Mouse (Mus musculus): Measurements from ENCODE around the gene Abca17. TPM values are rescaled to one million over a fixed set of nuclear protein-coding genes. Genes with fewer than 3 reads are reported as not detected.

Gene Abca17
- total RNA-seq (2022): 1 to 10 TPM in 2 of 4 experiments, under 1 TPM in 2; 0.82 to 1.4 (median 1.1) TPM

- DNase-seq (ENCODE audit: low spot score in 2 of 2): peak in 1 of 2 experiments; percentile 20
Observed at GRCm38 (mm10) chr17:24350926-24351759, at the start of gene Abca17. Abca17 (minus strand) TSS chr17:24351068.

- DNase-seq (ENCODE audit: low spot score in 2 of 2): no peak
Observed at GRCm38 (mm10) chr17:24394456-24394855, 43.6 kb upstream of the Abca17 start.

GRCm38 (mm10) chr17:24393527-24393926, 42.7 kb upstream of the Abca17 start:
- DNase-seq (ENCODE audit: low spot score in 2 of 2): no peak

GRCm38 (mm10) chr17:24391149-24391548, 40.3 kb upstream of the Abca17 start:
- DNase-seq (ENCODE audit: low spot score in 2 of 2): no peak

GRCm38 (mm10) chr17:24389865-24390264, 39.0 kb upstream of the Abca17 start:
- no peak for DNase-seq (ENCODE audit: low spot score in 2 of 2)

- no peak for DNase-seq (ENCODE audit: low spot score in 2 of 2)
Observed at GRCm38 (mm10) chr17:24388711-24389110, 37.8 kb upstream of the Abca17 start.

GRCm38 (mm10) chr17:24383789-24384188, 32.9 kb upstream of the Abca17 start:
- DNase-seq (ENCODE audit: low spot score in 2 of 2): no peak

- no peak for DNase-seq (ENCODE audit: low spot score in 2 of 2)
Observed at GRCm38 (mm10) chr17:24378496-24378895, 27.6 kb upstream of the Abca17 start.

GRCm38 (mm10) chr17:24375886-24376285, 25.0 kb upstream of the Abca17 start:
- no peak for DNase-seq (ENCODE audit: low spot score in 2 of 2)

- DNase-seq (ENCODE audit: low spot score in 2 of 2): no peak
Observed at GRCm38 (mm10) chr17:24375094-24375712, 24.3 kb upstream of the Abca17 start.

- DNase-seq (ENCODE audit: low spot score in 2 of 2): no peak
Observed at GRCm38 (mm10) chr17:24365863-24366262, 15.0 kb upstream of the Abca17 start.

GRCm38 (mm10) chr17:24364461-24364860, 13.6 kb upstream of the Abca17 start:
- DNase-seq (ENCODE audit: low spot score in 2 of 2): no peak

- DNase-seq (ENCODE audit: low spot score in 2 of 2): no peak
Observed at GRCm38 (mm10) chr17:24362527-24362926, 11.7 kb upstream of the Abca17 start.

GRCm38 (mm10) chr17:24361291-24361690, 10.4 kb upstream of the Abca17 start:
- no peak for DNase-seq (ENCODE audit: low spot score in 2 of 2)

- no peak for DNase-seq (ENCODE audit: low spot score in 2 of 2)
Observed at GRCm38 (mm10) chr17:24360841-24361240, 10.0 kb upstream of the Abca17 start.

- DNase-seq (ENCODE audit: low spot score in 2 of 2): no peak
Observed at GRCm38 (mm10) chr17:24359903-24360302, 9.0 kb upstream of the Abca17 start.

- DNase-seq (ENCODE audit: low spot score in 2 of 2): no peak
Observed at GRCm38 (mm10) chr17:24359006-24359405, 8.1 kb upstream of the Abca17 start.

GRCm38 (mm10) chr17:24355284-24355683, 4.4 kb upstream of the Abca17 start:
- no peak for DNase-seq (ENCODE audit: low spot score in 2 of 2)

GRCm38 (mm10) chr17:24353960-24354359, 3.1 kb upstream of the Abca17 start:
- no peak for DNase-seq (ENCODE audit: low spot score in 2 of 2)

GRCm38 (mm10) chr17:24352370-24353194, 1.7 kb upstream of the Abca17 start:
- DNase-seq (ENCODE audit: low spot score in 2 of 2): peak in 1 of 2 experiments; percentile 14

GRCm38 (mm10) chr17:24351760-24352357, 991 bp upstream of the Abca17 start, which contains the start of gene Abca3:
Abca3 (plus strand) TSS chr17:24351950.
- DNase-seq (ENCODE audit: low spot score in 2 of 2): peak; percentile 88 to 96

Measured in left cerebral cortex, adult 8-10 months (tissue).